Mouse (Mus musculus): ENCODE data around the gene Dusp10.
A peak's percentile ranks its signal among the peaks of the same experiment; 100 is the strongest.

Gene Dusp10

GRCm38 (mm10) chr1:184013106-184013505, at the start of gene Dusp10:
Gene Dusp10 (plus strand): TSS chr1:184013302.
- no peak for DNase-seq (ENCODE audit: low spot score in 2 of 2)

GRCm38 (mm10) chr1:183965341-183965740, 47.8 kb upstream of the Dusp10 start:
- DNase-seq (ENCODE audit: low spot score in 2 of 2), result no peak

GRCm38 (mm10) chr1:183969265-183969664, 43.8 kb upstream of the Dusp10 start:
- DNase-seq (ENCODE audit: low spot score in 2 of 2), result no peak

GRCm38 (mm10) chr1:183979814-183980243, 33.3 kb upstream of the Dusp10 start:
- peak in 1 of 2 experiments; percentile 1 for DNase-seq (ENCODE audit: low spot score in 2 of 2)

- DNase-seq (ENCODE audit: low spot score in 2 of 2), result no peak
Observed at GRCm38 (mm10) chr1:183982108-183982507, 31.0 kb upstream of the Dusp10 start.

- DNase-seq (ENCODE audit: low spot score in 2 of 2), result no peak
Observed at GRCm38 (mm10) chr1:183987711-183988245, 25.3 kb upstream of the Dusp10 start.

GRCm38 (mm10) chr1:183991921-183992320, 21.2 kb upstream of the Dusp10 start:
- DNase-seq (ENCODE audit: low spot score in 2 of 2), result no peak

- no peak for DNase-seq (ENCODE audit: low spot score in 2 of 2)
Observed at GRCm38 (mm10) chr1:183997207-183997606, 15.9 kb upstream of the Dusp10 start.

GRCm38 (mm10) chr1:184002470-184002869, 10.6 kb upstream of the Dusp10 start:
- DNase-seq (ENCODE audit: low spot score in 2 of 2), result no peak

GRCm38 (mm10) chr1:184004311-184004710, 8.8 kb upstream of the Dusp10 start:
- DNase-seq (ENCODE audit: low spot score in 2 of 2), result no peak

GRCm38 (mm10) chr1:184005315-184006058, 7.6 kb upstream of the Dusp10 start:
- DNase-seq (ENCODE audit: low spot score in 2 of 2), result no peak

- DNase-seq (ENCODE audit: low spot score in 2 of 2), result no peak
Observed at GRCm38 (mm10) chr1:184006086-184006485, 7.0 kb upstream of the Dusp10 start.

GRCm38 (mm10) chr1:184011311-184011710, 1.8 kb upstream of the Dusp10 start:
- no peak for DNase-seq (ENCODE audit: low spot score in 2 of 2)

GRCm38 (mm10) chr1:184014091-184014490, 989 bp downstream of the Dusp10 start:
- DNase-seq (ENCODE audit: low spot score in 2 of 2), result no peak

GRCm38 (mm10) chr1:184015995-184016730, 3.1 kb downstream of the Dusp10 start:
- DNase-seq (ENCODE audit: low spot score in 2 of 2), result no peak

- DNase-seq (ENCODE audit: low spot score in 2 of 2), result no peak
Observed at GRCm38 (mm10) chr1:184017606-184018005, 4.5 kb downstream of the Dusp10 start.

GRCm38 (mm10) chr1:184019042-184019721, 6.1 kb downstream of the Dusp10 start:
- no peak for DNase-seq (ENCODE audit: low spot score in 2 of 2)

GRCm38 (mm10) chr1:184019722-184020107, 6.6 kb downstream of the Dusp10 start:
- DNase-seq (ENCODE audit: low spot score in 2 of 2), result no peak

GRCm38 (mm10) chr1:184023971-184024370, 10.9 kb downstream of the Dusp10 start:
- DNase-seq (ENCODE audit: low spot score in 2 of 2), result no peak

GRCm38 (mm10) chr1:184024631-184025030, 11.5 kb downstream of the Dusp10 start:
- no peak for DNase-seq (ENCODE audit: low spot score in 2 of 2)

- no peak for DNase-seq (ENCODE audit: low spot score in 2 of 2)
Observed at GRCm38 (mm10) chr1:184025079-184025478, 12.0 kb downstream of the Dusp10 start.

GRCm38 (mm10) chr1:184027039-184027438, 13.9 kb downstream of the Dusp10 start:
- no peak for DNase-seq (ENCODE audit: low spot score in 2 of 2)

All from urinary bladder, adult 18-20 months (tissue).